Mouse (Mus musculus) liver, embryonic 11.5 days (tissue): ENCODE measurements around the gene Olfr1513. TPM values are rescaled to one million over a fixed set of nuclear protein-coding genes. Genes with fewer than 3 reads are reported as not detected.
"Not testable (repeated sequence)": the region's sequence is repeated elsewhere in the genome, so short reads cannot be mapped to it uniquely, and the experiment has no call there.

Source experiments
- ATAC-seq: fragments of 200-750 bp; cut with Nextera tagmentation; replicated peaks from 2 replicates; pipeline ENCODE4 v1.8.0; 2017; ENCODE audit warnings: moderate number of reproducible peaks, mild to moderate bottlenecking, moderate TSS enrichment, moderate library complexity; ENCODE audit not compliant: low FRiP score
- DNase-seq: peaks from one replicate; pipeline ENCODE4 v3.0.0-alpha.2; 2017; ENCODE audit warnings: low spot score
- H3K27ac ChIP-seq: fragments of 300-500 bp; sonication (generic); 2 replicates; pipeline ENCODE4 v1.5.1; 2014; ENCODE audit warnings: mild to moderate bottlenecking, low read depth, low read length, control low read depth
- H3K27me3 ChIP-seq: fragments of 300-500 bp; sonication (generic); replicated peaks from 2 replicates; pipeline ENCODE4 v1.6.1; 2014; ENCODE audit warnings: low read length, mixed read lengths; ENCODE audit not compliant: control insufficient read depth, insufficient read depth
- H3K36me3 ChIP-seq: fragments of 300-500 bp; sonication (generic); 2 replicates; pipeline ENCODE4 v1.6.1; 2014; ENCODE audit warnings: mild to moderate bottlenecking, low read length, moderate library complexity, mixed read lengths; ENCODE audit not compliant: control insufficient read depth, insufficient read depth
- H3K4me1 ChIP-seq: fragments of 300-500 bp; sonication (generic); replicated peaks from 2 replicates; pipeline ENCODE4 v1.6.1; 2014; ENCODE audit warnings: low read length, mixed read lengths; ENCODE audit not compliant: control insufficient read depth, insufficient read depth
- H3K4me2 ChIP-seq: fragments of 300-500 bp; sonication (generic); 2 replicates; pipeline ENCODE4 v1.6.1; 2014; ENCODE audit warnings: mild to moderate bottlenecking, control low read depth, moderate library complexity
- H3K4me3 ChIP-seq: fragments of 300-500 bp; sonication (generic); 2 replicates; pipeline ENCODE4 v1.5.1; 2014; ENCODE audit warnings: low read depth, low read length, control low read depth
- H3K9ac ChIP-seq: fragments of 300-500 bp; sonication (generic); 2 replicates; pipeline ENCODE4 v1.6.1; 2014; ENCODE audit warnings: low read depth, low read length, control low read depth
- H3K9me3 ChIP-seq: fragments of 300-500 bp; sonication (generic); 2 replicates; pipeline ENCODE4 v1.6.1; 2016; ENCODE audit warnings: low read length, inconsistent platforms, mixed read lengths; ENCODE audit not compliant: control insufficient read depth
- WGBS: fragments of 180-500 bp; shearing (Covaris S2); extraction: QIAGEN DNeasy Blood & Tissue Kit; methylation state at CpG from one replicate; pipeline ENCODE4 v1.1.7; 2014; 5-methylcytosine and 5-hydroxymethylcytosine counted together
- polyA plus RNA-seq: library from polyadenylated mRNA; unstranded; fragments of >200 nt; fragmentation: Nextera tagmentation; extraction: Ambion mirVana; gene quantifications from 2 replicates; pipeline ENCODE4 v1.2.1, GENCODE M21; 2014

Gene Olfr1513
- polyA plus RNA-seq, 1 experiment from 2014 or later, result not detected

DNA sequence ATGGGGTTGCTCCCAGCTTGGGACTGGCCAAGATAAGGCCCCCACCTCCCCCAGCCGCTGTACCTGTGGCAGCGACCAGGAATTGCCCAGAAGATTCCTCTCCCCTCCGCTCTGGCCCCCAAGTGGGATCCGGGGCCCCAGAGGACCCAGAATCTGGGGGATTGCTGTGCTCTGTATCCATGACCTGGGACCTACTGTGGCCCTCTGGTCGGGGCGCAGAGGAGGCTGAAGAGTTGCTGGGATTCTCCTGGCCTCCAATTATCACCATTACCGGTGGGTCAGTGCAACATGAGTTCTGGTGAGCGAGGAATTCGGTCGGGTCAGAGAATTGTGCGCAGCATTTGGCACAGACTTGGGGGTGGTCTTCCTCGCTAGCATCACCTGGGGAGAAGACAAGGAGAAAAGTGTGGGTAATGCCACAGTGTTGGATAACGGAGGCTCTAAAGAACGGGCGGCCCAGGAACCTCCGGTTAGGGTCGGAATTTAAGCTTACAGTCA lies 40.9 kb downstream of the Olfr1513 start:
- H3K27me3 ChIP-seq, result peaks cover 30% of the 10 kb centered on the region
- peak overlapping the region; percentile 73 for H3K9ac ChIP-seq
- H3K4me3 ChIP-seq, result peak overlapping the region; percentile 72
- peaks cover 19% of the 10 kb centered on the region for H3K36me3 ChIP-seq
- H3K4me1 ChIP-seq, result peaks cover 10% of the 10 kb centered on the region
- DNase-seq, result no peak
- no peak; the same call in 1 of the 2 replicates for ATAC-seq
- 0 out of 2 replicates have a peak, but pooled peaks cover 2% of the 10 kb centered on the region for H3K9me3 ChIP-seq
- peak overlapping the region; percentile 90 for H3K4me2 ChIP-seq
- H3K27ac ChIP-seq, result no peak overlapping the region
- 5% methylated on average over 17 of the region's 17 CpGs for WGBS

DNA sequence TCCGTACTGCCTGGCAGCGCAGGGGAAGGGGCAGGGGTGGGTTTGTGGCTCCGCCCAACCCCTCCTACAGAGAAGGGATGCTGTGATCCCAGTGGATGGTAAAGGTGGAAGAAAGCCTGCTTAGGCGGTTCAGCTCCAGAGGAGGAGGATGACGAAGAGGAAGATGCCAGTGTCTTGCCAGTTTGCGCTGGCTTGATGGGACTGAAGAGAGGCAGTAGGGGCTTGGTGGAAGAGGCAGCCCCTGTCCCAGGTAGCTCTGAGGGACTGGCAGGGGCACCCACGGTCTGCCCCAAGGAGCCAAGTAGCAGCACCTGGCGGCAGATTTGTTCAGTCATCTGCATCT lies 41.4 kb downstream of the Olfr1513 start:
- DNase-seq (no peak), ATAC-seq (no peak)
- 0 out of 2 replicates have a peak, but pooled peaks cover 2% of the 10 kb centered on the region for H3K9me3 ChIP-seq
- no peak overlapping the region; the same call in 1 of the 2 replicates for H3K9ac ChIP-seq
- H3K4me3 ChIP-seq, result peak overlapping the region; percentile 72
- H3K27ac ChIP-seq, result no peak overlapping the region
- WGBS, result 32% methylated on average over 8 of the region's 8 CpGs
- peaks cover 19% of the 10 kb centered on the region for H3K36me3 ChIP-seq
- H3K4me2 ChIP-seq, result peak overlapping the region; percentile 90
- peaks cover 10% of the 10 kb centered on the region for H3K4me1 ChIP-seq
- H3K27me3 ChIP-seq, result peaks cover 30% of the 10 kb centered on the region

DNA sequence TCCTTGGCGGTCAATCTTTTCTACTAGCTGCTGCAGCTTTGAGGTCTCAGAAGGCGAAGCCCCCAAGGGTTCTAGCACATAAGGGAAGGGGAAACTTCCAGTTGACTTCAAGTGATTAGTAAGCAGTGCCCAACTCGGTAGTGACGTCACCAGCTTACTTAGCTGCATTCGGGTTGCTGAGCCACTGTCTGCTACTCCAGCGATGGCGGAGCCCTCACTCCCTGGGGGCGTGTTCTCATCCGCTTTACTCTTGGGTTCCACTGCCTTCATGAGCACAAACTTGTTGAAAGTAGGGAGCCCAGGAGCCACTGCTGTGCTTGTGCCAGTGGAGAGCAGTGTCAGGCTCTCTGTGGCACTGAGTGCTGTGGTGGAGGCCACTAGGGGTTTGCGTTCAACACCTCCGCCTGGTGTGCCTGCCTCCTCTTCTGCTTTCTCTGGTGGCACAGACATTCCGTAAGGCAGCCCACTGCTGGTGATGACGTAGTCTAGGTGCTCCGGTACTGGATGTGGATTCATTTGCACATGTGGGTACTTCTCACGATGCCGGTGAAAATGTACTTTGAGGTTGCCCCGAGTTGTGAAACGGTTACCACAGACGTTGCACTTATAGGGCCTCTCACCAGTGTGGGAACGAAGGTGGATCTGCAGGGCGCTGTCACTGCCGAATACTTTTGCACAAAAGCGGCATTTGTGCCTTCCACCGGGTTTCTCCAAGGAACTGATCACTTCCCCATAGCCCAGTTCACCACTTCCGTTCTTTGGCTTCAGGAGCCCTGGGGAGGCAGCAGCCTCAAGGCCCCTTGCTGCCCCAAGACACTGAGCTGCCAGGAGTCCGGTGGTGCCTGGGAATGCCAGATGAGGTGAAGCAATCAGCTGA lies 42.0 kb downstream of the Olfr1513 start:
- no peak for ATAC-seq
- H3K9ac ChIP-seq, result no peak overlapping the region
- peaks cover 30% of the 10 kb centered on the region for H3K27me3 ChIP-seq
- peak overlapping the region; percentile 72 for H3K4me3 ChIP-seq
- DNase-seq, result no peak
- H3K4me1 ChIP-seq, result peaks cover 10% of the 10 kb centered on the region
- H3K9me3 ChIP-seq, result 0 out of 2 replicates have a peak, but pooled peaks cover 2% of the 10 kb centered on the region
- peak overlapping the region; percentile 90 for H3K4me2 ChIP-seq
- H3K36me3 ChIP-seq, result peaks cover 19% of the 10 kb centered on the region
- no peak overlapping the region for H3K27ac ChIP-seq
- WGBS, result 65% methylated on average over 26 of the region's 26 CpGs

DNA sequence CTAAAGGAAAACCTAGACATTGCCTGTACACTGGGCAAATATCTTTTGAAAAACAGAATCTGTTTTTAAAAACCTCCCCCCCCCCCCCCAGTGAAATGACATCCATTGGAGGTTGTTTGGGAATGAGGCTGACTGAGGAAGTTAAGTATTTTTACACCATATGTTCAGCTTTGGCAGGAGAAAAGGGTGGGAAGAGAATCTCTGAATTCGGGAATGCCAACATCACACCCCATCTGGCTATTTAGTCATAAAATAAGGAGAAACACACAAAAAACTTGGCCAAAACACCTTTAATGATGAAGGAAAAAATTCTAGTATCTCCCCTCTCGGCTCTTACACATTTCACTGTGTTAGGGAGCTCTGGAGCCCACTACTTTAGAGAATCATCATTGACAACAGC lies 45.3 kb downstream of the Olfr1513 start:
- Histone ChIP-seq H3K9me3 (0 out of 2 replicates have a peak, but pooled peaks cover 2% of the 10 kb centered on the region), H3K4me1 (peaks cover 16% of the 10 kb centered on the region), H3K27me3 (peaks cover 28% of the 10 kb centered on the region), H3K4me3 (no peak overlapping the region), H3K9ac (no peak overlapping the region), H3K27ac (no peak overlapping the region), H3K4me2 (no peak overlapping the region), H3K36me3 (peaks cover 19% of the 10 kb centered on the region)
- no peak for ATAC-seq
- DNase-seq, result no peak
- 83% methylated on average over 2 of the region's 2 CpGs for WGBS

DNA sequence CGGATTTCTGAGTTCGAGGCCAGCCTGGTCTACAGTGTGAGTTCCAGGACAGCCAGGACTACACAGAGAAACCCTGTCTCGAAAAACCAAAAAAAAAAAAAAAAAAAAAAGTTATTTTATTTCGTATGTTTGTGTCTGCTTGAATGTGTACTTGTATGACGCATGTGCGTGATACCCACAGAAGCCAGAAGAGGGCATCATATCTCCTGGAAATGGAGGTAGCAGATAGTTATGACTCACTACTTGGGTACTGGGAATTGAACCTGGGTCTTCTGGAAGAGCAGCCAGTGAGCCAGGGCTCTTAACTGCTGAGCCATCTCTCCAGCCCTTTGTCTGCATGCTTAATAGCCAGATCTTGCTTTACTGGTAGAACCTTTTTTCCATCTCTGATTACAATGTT lies 45.9 kb downstream of the Olfr1513 start:
- WGBS, result 91% methylated on average over 5 of the region's 6 CpGs
- not testable (repeated sequence) for H3K27ac ChIP-seq, H3K4me3 ChIP-seq, ATAC-seq, DNase-seq, H3K4me2 ChIP-seq, H3K9ac ChIP-seq, H3K9me3 ChIP-seq
- peaks cover 19% of the 10 kb centered on the region for H3K36me3 ChIP-seq
- peaks cover 22% of the 10 kb centered on the region for H3K27me3 ChIP-seq
- peaks cover 16% of the 10 kb centered on the region for H3K4me1 ChIP-seq

DNA sequence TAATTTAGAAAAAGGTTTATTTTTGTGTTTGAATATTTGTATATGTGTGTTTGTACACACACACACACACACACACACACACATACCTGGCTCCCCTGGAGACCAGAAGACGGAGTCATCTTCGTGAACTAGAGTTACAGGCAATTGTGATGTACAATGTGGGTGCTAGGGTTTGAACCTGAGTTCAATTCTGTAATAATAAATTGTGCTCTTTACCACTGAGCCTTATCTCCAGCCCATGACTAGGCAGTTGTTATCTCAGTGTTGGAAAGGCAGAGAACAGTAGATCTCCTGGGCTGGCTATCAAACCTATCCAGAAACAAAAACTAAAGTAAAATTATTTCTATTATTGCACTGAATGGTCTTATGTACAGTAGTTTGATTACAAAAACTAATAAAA lies 50.1 kb downstream of the Olfr1513 start:
- no peaks in the 10 kb centered on the region for H3K27me3 ChIP-seq
- no peaks in the 10 kb centered on the region for H3K9me3 ChIP-seq
- peak overlapping the region; percentile 78 for H3K27ac ChIP-seq
- H3K4me3 ChIP-seq, result peak overlapping the region; percentile 18; the same call in 1 of the 2 replicates
- peaks cover 9% of the 10 kb centered on the region for H3K4me1 ChIP-seq
- H3K4me2 ChIP-seq, result peak overlapping the region; percentile 55
- 0 out of 2 replicates have a peak overlapping the region, but pooled peaks have one; percentile 20 for H3K9ac ChIP-seq
- DNase-seq (no peak), ATAC-seq (peak; percentile 56)
- H3K36me3 ChIP-seq, result no peaks in the 10 kb centered on the region; the same call in 1 of the 2 replicates
- WGBS, result 95% methylated on average over 2 of the region's 2 CpGs

DNA sequence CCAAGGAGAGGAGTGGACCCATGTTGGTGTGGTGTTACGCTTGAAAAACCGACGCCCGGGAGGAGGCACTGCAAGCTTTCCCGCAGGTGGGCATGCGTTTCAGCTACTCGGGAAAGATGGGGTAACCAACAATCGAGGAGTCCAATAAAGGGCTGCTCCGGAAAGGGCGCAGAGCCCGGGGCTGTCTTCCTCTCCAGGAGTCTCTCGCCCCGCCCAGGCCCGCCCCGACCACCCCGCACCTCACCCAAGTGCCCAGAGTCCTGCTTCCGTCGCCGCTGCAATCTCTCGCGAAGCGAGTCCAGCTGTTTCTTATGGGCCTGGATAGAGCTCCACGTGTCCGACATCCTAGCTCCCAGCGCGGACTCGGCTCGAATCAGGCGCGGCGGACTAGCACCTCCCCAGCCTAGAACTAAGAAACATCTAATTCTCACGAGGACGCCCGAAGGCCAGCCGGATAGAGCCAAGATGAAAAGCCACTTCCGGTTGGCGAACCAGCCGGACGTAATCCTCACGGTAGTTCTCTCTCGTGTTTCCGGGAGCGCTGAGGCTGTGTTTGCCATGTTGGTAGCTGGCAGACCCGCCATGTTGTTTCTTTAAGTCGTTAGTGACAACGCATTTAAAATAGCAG lies 51.5 kb downstream of the Olfr1513 start, which contains the start of gene Mettl3:
Mettl3 (minus strand) TSS at position 485 of the 628 bp plus-strand sequence.
- DNase-seq (peak; percentile 88), ATAC-seq (peak; percentile 91)
- Histone ChIP-seq H3K27ac (peak within 1 kb of the TSS; percentile 94), H3K4me1 (peaks cover 9% of the 10 kb centered on the region), H3K4me2 (peak within 1 kb of the TSS; percentile 71), H3K9ac (peak within 1 kb of the TSS; percentile 86), H3K36me3 (peaks cover 8% of the 10 kb centered on the region), H3K9me3 (no peaks in the 10 kb centered on the region), H3K27me3 (no peaks in the 10 kb centered on the region), H3K4me3 (peak within 1 kb of the TSS; percentile 81)
- WGBS, result under 1% methylated on average over 46 of the region's 46 CpGs

DNA sequence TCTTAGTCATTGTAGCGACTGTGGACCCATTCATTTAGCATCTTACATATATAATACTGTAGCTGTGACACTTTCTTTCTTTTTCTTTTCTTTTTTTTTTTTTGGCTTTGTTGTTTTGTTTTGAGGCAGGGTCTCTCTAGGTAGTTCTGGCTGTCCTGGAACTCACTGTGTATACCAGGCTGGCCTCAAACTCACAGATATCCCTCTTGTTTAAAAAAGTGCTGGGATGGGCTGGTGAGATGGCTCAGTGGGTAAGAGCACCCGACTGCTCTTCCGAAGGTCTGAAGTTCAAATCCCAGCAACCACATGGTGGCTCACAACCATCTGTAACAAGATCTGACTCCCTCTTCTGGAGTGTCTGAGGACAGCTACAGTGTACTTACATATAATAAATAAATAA lies 52.7 kb downstream of the Olfr1513 start:
- not testable (repeated sequence) for ATAC-seq, H3K9ac ChIP-seq, H3K27me3 ChIP-seq, H3K9me3 ChIP-seq, H3K4me1 ChIP-seq, DNase-seq, H3K27ac ChIP-seq
- Histone ChIP-seq H3K4me3 (peak overlapping the region; percentile 81; the same call in 1 of the 2 replicates), H3K4me2 (peak overlapping the region; percentile 71), H3K36me3 (peaks cover 14% of the 10 kb centered on the region)
- 87% methylated on average over 3 of the region's 3 CpGs for WGBS
